Mouse (Mus musculus) kidney, adult 2 months (tissue): ENCODE data around the gene Psmd11. TPM values are rescaled to one million over a fixed set of nuclear protein-coding genes. Genes with fewer than 3 reads are reported as not detected.

Experiments used
- DNase-seq: peaks from one replicate; pipeline ENCODE4 v3.0.0; 2021
- H3K27ac ChIP-seq: fragments of 200-500 bp; 2 replicates; pipeline ENCODE4 v1.5.1; 2012; ENCODE audit warnings: low read depth, low read length, control low read depth, inconsistent platforms; ENCODE audit not compliant: insufficient read depth
- H3K27me3 ChIP-seq: fragments of 200-500 bp; replicated peaks from 2 replicates; pipeline ENCODE4 v1.6.1; 2012; ENCODE audit warnings: mild to moderate bottlenecking, moderate library complexity, low read length, inconsistent platforms; ENCODE audit not compliant: control insufficient read depth, insufficient read depth
- H3K36me3 ChIP-seq: fragments of 200-500 bp; 2 replicates; pipeline ENCODE4 v1.6.1; 2012; ENCODE audit warnings: mild to moderate bottlenecking, moderate library complexity, low read length, inconsistent platforms; ENCODE audit not compliant: control insufficient read depth, insufficient read depth
- H3K4me1 ChIP-seq: fragments of 200-500 bp; 2 replicates; pipeline ENCODE4 v1.6.1; 2011; ENCODE audit warnings: low read length; ENCODE audit not compliant: control insufficient read depth, insufficient read depth
- H3K4me3 ChIP-seq: fragments of 200-500 bp; 2 replicates; pipeline ENCODE4 v1.5.1; 2011; ENCODE audit warnings: mild to moderate bottlenecking, low read depth, low read length, control low read depth; ENCODE audit not compliant: insufficient read depth
- CTCF ChIP-seq: fragments of 200-500 bp; conservative IDR thresholded peaks from 2 replicates; pipeline ENCODE4 v1.5.1; 2011; ENCODE audit warnings: low read depth, mild to moderate bottlenecking, control low read depth, low read length, moderate library complexity, mixed read lengths; ENCODE audit not compliant: insufficient read depth, insufficient read length
- POLR2A ChIP-seq: fragments of 200-500 bp; IDR thresholded peaks from one replicate; pipeline ENCODE4 v1.6.1; 2011; ENCODE audit warnings: low read depth, low read length, control low read depth
- WGBS: fragments of 180-500 bp; shearing (Covaris S2); methylation state at CpG from one replicate; pipeline ENCODE4 v1.1.7; 2018; 5-methylcytosine and 5-hydroxymethylcytosine counted together
- polyA plus RNA-seq: library from polyadenylated mRNA; depleted of rRNA; stranded (reverse); fragments of >200 nt; gene quantifications from 2 replicates; pipeline ENCODE4 v1.2.3, GENCODE M21; 2012

Gene Psmd11
- polyA plus RNA-seq, 1 experiment = 52.8 TPM

DNA sequence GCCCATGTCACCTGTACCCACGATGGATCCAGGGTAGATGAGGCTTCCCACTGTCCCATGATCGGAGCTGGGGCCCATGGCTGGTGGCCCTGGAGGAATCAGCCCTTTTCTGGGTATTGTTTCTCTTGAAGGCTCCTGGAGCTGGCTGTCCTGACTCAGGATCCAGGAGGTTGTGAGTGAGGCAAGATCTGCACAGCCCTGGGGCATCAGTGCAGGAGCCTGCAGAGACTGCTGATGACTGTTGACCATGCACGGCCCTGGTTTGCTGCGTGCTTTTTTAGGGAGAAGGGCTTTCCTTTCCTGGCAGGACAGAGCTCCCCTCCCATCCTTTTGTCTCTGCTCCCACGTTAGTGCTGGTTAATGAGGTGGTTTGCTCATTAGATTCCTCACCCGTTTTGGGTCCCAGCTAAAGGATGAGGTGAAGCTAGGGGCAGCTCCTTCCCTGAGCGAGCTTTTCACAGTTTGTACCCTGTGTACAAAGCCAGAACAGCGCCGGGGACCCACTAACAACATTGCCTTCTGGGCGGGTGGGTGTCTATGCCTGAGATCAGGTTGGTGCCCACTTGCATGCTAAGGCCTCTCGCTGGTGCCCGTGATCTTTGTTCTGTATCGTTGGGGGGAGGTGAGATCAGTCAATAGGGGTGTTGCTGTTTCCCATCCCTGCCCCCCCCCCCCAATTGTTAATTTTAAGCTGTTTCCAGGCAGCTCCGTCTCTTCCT, 50.4 kb downstream of the Psmd11 start:
- no peak overlapping the region for H3K27ac ChIP-seq
- H3K27me3 ChIP-seq = no peaks in the 10 kb centered on the region
- H3K36me3 ChIP-seq = no peaks in the 10 kb centered on the region
- no peak for DNase-seq
- 81% methylated on average over 14 of the region's 14 CpGs for WGBS
- H3K4me1 ChIP-seq = peaks cover 6% of the 10 kb centered on the region; the same call in 1 of the 2 replicates
- H3K4me3 ChIP-seq = no peak overlapping the region
- TF ChIP-seq POLR2A (no peak), CTCF (no peak)

DNA sequence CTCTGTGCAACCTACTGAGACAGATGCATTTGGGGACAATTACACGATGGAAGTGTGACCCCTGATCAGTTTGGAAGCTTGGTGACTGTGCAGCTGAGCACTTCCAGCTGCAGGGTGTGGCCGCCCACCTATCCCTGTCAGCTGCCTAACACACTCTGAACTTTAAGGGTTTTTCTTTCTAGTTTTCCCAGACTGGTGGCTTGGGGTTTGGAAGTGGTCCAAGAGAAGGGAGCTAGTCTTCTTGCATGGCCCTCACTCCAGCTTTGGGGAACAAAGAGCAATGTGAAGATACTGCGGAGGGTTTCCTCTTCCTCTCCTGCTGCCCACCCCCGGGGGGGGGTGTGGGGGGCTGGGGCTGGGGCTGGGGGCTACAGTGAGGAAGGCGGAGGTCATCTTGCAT, 51.0 kb downstream of the Psmd11 start:
- Histone ChIP-seq H3K27me3 (no peaks in the 10 kb centered on the region), H3K36me3 (no peaks in the 10 kb centered on the region), H3K4me1 (peaks cover 6% of the 10 kb centered on the region; the same call in 1 of the 2 replicates), H3K4me3 (no peak overlapping the region), H3K27ac (no peak overlapping the region)
- DNase-seq = no peak
- 73% methylated on average over 5 of the region's 5 CpGs for WGBS
- TF ChIP-seq CTCF (no peak), POLR2A (no peak)

DNA sequence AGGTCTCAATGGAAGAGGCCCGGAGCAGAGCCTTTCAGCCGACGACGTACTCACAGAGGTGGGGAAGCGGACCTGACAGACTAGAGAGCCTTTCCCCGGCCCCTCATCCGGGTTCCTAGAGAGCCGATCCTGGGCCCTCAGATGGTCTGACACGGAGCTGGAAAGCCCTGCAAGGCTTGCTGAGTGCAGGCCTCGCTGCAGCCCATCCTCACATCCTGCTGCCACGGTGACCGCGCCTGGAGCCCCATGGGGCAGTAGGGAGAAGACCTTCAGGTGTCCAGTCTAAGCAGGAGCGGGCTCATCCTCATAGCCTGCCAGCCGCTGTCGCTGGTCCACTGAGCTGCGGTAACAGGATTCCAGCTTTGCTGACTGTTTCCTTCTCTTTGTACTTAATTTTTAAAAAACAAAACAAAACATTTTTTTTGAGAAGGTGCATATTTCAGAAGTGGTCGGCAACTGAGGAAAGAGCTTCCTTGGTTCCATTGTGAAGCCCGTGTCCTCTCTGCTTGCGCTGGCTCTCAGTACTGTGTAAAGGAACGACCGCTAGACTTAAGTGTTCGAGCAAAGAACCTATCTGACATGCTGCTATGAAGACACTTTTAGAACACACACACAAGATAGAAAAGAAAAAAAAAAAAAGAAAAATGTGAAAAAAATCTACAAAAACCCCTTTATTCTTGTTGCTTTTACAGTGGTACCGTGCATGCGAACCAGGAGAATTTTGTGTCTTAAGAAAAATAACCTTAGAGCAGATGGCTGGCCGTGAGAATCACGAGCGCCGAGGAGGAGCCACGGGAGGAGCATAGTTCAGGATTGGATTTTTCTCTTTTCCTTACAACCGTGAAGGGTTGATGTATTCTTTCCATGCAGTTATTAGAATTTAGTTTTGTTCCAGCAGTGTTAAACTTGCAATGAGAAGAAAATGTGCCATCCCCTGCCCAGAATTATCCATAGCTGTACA, 51.8 kb downstream of the Psmd11 start:
- no peak overlapping the region for H3K27ac ChIP-seq
- H3K4me1 ChIP-seq = peaks cover 6% of the 10 kb centered on the region; the same call in 1 of the 2 replicates
- no peak for DNase-seq
- 91% methylated on average over 31 of the region's 31 CpGs for WGBS
- no peak overlapping the region for H3K4me3 ChIP-seq
- H3K27me3 ChIP-seq = no peaks in the 10 kb centered on the region
- TF ChIP-seq CTCF (no peak), POLR2A (no peak)
- H3K36me3 ChIP-seq = no peaks in the 10 kb centered on the region

DNA sequence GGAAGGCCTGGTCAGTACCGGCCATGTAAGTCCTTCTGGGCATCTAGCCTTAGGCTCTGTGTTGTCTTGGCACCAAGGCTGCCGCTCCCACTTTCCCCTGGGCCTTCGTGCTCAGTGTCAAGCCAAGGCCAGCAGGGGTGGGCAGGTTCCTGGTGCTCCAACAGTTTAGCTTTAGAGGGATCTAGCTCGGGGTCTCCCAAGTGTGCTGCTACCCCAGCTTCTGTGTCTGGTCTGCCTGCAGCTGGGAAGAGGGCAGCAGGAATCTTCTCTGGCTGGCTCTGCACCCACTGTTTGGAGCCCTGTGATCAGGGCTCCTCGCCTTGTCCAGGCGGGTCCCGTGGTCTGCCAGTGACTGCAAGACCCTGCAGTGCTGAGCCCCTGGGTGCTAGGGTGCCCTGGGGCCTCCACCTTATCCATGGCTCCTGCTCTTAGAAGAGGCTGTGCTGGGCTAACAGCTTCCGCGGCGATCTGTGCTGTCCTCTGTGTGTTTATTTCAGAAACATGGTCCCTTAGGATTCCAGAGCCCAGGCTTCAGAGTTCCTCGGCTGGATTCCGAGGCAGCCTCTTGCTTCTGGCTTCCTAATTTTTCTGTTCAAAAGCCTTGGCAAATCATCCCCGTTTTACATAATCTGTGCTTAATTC, 53.1 kb downstream of the Psmd11 start:
- WGBS = 90% methylated on average over 13 of the region's 13 CpGs
- Histone ChIP-seq H3K27me3 (no peaks in the 10 kb centered on the region), H3K27ac (no peak overlapping the region), H3K36me3 (no peaks in the 10 kb centered on the region), H3K4me1 (0 out of 2 replicates have a peak, but pooled peaks cover 6% of the 10 kb centered on the region), H3K4me3 (no peak overlapping the region)
- TF ChIP-seq POLR2A (no peak), CTCF (no peak)
- DNase-seq = no peak

DNA sequence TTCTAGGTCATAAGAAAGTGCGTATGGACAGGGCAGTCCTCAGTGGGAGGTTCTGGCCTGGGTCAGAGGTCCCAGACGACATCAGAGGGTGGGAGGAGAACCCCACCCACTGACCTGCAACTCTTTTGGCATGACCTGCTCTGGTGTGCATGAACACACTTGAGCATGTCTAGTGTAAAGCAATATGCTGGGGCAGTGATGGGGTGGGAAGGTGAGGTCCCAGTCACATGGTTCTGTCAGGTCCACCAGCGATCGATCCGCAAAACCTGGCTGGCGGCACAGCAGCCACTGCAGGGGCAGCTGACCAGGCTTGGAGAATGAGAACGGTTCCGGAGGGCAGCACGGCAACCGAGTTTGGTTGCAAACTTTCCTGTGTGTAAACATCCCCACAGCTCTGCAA, 53.9 kb downstream of the Psmd11 start:
- TF ChIP-seq CTCF = no peak
- TF ChIP-seq POLR2A = no peak
- no peak overlapping the region for H3K4me3 ChIP-seq
- 0 out of 2 replicates have a peak, but pooled peaks cover 5% of the 10 kb centered on the region for H3K4me1 ChIP-seq
- 85% methylated on average over 10 of the region's 10 CpGs for WGBS
- H3K27ac ChIP-seq = no peak overlapping the region
- DNase-seq = no peak
- H3K36me3 ChIP-seq = no peaks in the 10 kb centered on the region
- H3K27me3 ChIP-seq = no peaks in the 10 kb centered on the region

DNA sequence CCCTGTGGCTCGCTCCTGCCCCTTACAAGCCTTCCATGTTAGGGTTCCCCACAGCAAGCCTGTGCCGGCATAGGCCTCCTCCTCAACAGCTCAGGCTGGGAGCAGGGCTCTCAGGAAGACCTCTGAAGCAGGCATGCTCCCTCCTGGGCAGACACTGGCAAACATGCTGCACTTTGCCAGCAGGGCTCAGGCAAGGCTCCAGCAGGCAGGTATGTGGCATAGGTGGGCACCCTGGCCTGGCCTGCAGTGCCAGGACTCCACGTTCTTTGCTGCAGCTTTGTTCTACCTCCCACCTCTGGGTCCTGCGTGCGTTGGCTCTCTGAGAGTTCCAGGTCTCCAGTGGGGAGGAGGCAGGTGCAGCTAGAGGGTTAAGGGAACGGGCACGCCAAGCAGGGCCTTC, 54.5 kb downstream of the Psmd11 start:
- TF ChIP-seq CTCF = no peak
- TF ChIP-seq POLR2A = no peak
- 93% methylated on average over 7 of the region's 7 CpGs for WGBS
- Histone ChIP-seq H3K36me3 (no peaks in the 10 kb centered on the region), H3K27me3 (no peaks in the 10 kb centered on the region), H3K27ac (no peak overlapping the region), H3K4me1 (no peaks in the 10 kb centered on the region), H3K4me3 (no peak overlapping the region)
- DNase-seq = no peak
